Mouse (Mus musculus): ENCODE results near the gene Abcc8.

Gene Abcc8

DNA sequence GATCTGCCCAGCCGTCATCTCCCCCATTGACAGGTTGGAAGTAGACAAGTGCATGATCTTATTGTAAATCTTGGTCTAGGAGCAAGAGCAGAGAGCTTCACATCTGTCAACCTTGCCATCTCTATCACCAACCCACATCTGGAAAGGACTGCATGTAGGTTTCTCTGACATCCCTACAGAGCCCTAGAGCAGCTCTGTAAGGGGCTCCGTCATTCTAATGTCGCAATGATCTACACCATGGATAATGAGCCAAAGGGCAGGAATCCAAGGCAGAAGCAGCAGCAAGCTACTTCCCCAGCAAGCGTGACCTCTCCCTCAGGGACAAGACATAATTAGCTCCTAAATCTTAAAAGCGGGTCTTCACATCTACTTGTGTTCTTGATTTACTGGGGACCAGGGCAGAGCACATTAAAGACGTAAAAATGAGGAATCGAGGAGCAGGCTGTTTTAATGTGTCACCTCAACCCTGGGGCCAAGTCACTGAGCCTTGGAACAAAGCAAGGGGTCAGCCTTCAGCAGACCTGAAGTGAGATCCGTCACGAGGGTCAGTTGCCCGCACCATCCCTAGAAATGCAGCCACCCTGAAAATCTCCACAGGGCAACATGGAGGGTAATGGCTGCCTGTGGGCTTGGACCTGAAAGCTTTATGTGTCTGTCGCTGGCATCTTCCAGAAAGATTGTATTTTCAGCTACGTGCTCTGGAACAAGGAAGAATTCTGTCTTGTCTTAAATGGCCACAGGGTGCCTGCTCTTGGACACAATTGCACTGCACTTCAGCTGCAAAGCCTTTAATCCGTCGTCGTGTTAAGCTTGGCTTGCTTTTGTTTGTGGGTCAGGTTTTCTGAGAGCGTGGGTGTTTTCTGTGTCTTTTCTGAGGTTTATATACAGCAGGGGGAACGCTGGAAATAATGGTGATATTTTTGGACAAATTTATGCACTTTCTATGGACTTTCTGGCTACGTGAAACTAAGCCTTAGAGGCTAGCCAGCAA is 25.0 kb downstream of the Abcc8 start:
- no peak for DNase-seq

DNA sequence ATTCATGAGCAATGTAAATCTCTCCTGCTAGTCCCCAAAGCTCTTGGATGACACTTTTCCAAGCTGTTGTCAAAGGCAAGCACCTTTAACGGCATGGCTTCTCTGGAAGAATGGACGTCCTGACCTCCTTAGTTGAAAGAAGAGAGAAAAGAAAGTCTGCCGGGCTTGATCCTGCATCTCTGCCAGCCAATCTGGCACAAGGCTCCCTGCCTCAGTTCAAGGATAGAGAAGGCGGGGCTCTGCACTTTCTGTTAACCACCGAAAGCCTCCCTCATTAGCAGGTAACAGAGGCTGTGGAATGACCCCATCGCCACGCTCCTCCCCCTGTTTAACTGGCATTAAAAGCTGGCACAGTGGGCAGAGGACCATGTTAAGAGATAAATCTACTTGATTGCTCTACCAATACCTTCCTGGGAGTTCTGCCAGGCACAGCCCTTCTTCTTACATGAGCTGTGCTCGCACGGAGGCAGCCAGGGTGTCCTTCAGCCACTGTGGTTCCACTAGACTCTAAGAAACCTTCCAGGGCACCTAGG is 26.9 kb downstream of the Abcc8 start:
- no peak for DNase-seq

DNA sequence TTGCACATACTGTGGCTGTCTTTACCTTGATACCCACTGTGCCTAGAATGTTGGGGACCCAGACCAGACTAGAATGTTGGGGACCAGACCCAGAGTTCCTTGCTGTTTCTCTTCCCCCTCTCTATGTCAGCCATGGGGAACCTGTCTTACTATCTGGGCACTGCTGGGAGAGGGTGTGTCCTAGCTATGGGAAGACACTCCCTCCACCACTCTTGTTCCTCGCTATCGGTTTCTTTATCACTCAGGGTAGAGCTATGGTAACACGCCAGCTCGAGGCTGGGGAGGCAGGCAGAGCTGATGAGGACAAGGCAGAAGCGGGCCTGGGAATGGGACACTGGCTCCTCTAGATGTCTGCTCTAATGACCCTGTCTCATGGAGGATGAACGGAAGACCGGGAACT is 32.4 kb downstream of the Abcc8 start:
- no peak for DNase-seq

DNA sequence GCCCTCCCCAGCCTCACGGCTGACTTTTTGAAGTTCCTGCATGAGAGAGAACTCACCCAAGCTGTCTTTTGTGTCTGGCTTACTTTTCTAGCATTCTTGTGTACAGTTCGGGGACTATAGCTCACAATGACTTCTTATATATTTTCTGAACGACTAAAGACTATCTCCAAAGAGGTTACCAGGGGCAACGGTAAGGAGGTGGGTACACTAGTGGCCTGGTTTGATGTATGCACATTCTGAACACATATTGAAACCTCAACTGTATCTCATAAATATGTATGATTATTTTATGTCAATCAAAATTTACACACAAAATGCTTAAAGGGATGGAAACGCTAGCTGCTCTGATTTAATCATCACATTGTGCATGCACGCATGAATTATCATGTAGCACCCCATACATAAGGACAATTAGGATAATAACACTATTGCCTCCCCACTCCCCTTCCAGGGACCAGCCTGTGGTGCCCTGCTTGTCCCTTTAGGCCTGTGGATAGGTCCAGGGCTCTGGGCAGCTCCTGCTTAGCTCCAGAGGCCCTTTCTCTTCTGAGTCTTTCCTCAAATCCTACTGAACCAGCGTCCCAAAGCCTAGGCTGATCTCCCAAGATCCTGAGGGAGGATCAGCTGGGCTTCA is 33.0 kb downstream of the Abcc8 start:
- DNase-seq = no peak

DNA sequence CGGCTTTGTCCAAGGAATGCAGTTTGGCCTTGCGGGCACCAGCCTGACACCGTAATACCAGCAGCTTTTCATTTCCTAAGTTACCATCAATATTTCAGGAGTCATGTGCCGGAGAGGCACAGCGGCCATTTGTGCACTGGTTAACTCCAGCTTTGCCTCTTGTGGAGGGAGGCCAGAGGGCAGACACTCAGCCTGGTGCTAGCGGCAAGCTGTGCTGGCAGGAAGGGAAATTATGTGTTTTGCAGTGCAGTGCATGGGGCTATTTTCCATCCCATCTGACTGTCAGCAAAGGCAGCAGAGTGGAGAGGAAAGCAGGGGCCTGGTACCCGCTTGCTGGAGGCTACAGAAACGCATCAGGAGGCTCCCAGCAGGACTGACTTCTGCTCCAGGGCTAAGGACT is 35.8 kb downstream of the Abcc8 start:
- DNase-seq = no peak

DNA sequence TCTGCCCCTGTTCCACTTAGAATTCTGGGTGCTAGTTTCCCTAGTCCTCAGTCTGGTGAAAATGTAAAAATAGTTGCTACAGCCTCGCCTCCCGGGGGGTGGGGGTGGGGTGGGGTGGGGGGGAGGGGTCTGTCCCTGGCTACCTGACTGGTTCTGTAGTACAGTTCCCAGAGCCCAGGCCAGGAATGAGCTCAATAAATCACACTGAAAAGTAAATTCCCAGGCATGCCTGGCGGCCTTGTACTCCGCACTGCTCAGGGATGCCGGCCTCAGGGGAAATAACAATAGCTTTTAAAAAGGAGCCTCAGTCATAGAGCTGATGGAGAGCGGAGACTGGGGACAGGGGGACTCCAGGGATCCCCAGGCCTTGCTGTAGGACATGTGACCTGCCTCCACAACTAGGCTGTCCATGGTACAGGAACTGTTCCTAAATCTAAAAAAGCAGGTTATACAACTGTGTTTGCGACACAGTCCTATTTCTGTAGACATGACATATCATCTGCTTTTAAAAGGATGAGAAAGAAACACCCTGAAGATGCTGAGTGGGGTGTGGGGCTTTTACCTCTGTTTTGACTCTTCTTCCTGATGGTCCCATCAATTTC is 41.4 kb downstream of the Abcc8 start:
- DNase-seq = no peak

DNA sequence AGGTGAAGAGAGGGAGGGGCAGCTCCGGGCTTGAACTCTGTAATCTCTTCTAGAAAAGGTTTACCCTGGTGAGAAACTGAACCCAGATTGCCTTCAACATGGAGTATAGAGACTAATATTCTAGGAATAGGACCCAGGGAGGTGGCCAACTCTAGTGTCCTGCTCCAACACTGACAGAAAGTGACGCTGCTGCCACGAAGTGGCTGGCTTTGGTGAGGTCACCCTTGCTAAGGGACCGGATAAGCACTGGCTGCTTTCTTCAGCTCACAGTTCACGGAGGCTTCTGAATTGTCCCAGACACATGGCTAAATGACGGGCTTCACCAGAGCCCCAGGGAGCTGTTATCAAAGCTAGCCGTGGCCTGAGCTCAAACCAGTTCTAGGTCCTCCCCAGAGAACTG is 46.0 kb downstream of the Abcc8 start:
- no peak for DNase-seq

DNA sequence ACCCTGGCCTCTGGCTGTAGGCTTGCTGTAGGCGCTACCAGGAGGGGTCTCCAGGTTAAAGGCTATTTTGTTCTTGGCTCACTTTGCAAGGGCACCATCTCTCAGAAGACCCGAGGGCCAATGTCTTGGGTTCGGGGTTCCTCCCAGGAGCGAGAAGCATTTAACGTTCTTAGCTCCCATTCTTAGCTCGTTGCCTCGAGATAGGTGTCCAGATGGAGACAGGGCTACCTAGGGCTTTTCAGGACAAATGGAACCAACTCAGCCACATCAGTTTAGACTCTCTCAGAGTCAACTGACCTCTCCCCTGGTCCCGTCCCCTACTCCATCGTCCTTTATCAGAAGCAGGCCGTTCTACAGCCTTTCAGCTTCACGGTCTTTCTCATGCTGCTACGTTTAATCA is 47.6 kb downstream of the Abcc8 start:
- DNase-seq = no peak

DNA sequence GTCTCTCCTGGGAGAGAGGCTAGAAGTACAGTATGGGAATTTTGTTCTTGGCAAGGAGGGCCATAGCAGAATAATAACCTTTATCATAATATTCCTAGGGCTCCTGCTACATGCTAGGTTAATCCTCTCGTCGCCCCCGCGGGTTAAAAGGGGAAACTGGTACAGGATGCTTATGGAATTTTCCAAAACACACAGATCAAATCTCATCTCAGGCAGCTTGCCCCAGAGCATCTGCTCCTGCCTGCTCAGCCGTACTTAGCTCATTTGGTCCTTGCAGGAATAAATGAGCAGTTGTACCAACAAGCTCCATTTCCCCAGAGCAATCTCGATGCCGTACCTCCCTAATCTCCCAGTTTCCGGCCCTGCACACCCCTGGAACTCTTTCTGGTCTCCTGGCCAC is 48.0 kb downstream of the Abcc8 start:
- DNase-seq = no peak

DNA sequence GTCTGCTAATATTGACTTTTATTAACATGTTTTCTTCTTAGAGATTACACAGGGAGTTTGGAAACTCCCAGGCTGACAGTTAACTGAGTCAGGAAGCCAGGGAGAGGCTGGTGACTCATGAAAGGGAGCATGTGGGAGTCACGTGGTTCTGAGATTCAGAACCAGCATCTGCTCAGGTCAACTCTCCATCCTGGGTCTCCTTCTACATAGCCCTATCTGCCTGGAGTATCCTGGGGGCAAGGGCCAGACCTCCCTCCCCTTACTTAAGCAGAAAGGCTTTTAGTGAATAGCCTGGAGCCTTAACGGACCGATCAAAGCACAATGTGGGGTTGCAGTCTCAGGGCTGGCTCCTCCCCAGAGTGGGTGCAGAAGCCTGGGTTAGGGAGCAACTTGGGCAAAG is 48.6 kb downstream of the Abcc8 start:
- DNase-seq = no peak

DNA sequence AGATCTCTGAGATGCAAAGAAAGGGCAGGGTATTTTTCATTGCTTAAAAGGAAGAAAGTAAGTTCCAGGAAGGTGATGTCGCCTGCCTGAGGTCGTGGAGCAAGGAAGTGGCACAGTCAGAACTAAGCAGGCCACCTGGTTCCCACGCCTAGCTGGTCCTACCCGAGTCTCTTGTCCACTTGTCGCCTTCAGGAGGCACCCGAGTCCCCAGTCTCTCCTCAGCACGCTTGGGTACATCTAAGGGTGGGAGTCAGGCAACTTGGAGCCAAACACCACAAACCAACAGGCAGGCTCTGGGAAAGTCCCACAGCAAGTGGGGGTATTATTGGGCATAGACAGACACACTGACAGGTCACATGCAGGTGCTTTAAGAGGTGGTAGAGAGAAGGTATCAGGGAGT is 49.1 kb downstream of the Abcc8 start:
- DNase-seq = no peak

DNA sequence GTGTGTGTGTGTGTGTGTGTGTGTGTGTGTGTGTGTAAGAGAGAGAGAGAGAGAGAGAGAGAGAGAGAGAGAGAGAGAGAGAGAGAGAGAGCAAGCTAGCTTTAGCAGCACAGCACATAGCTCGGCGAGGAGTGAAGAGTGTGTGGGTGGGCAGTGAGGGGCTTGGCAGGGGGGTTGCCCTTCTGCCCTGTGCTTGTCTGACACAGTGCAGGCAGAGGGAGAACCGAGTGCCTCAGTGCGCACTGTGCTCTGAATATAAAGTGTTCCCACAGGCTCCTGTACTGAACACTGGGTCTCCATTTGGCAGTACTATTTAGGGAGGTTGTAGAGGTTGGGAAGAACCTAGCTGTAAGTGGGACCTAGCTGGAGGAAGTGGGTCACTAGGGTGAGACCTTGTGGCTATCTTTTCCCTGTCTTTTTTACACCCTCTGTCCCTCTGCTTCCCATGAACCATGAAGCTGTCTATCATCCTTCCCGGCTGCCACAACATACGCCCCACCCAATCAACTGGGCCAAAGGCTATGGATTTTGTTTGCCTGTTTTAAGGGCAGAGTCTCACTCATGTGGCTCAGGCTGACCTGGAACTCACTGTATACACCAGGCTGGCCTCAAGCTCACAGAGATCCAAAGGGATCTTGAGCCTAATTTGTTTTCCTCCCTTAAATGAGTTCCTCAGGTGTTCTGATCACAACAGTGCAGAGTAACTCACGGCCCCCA is 50.2 kb downstream of the Abcc8 start:
- DNase-seq = no peak

DNA sequence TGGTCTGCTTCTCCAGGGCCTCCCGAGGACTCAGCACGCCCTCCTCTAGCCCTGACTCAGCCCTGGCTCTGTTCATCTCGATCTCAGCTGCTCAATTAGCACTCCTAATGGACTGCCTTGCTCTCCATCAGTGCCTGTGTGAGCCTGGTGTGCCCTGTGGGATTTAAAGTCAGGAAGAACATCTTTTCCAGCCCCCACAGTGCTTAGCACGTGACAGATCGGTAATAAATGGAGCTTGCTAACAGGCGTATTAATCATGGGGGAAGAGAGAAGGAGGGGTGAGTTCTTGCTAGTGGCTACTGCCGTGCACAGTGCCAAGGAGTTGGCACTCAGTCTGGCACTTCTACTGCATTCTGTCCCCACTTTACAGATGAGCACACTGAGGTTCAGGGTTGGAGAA is 51.6 kb downstream of the Abcc8 start:
- DNase-seq = no peak

DNA sequence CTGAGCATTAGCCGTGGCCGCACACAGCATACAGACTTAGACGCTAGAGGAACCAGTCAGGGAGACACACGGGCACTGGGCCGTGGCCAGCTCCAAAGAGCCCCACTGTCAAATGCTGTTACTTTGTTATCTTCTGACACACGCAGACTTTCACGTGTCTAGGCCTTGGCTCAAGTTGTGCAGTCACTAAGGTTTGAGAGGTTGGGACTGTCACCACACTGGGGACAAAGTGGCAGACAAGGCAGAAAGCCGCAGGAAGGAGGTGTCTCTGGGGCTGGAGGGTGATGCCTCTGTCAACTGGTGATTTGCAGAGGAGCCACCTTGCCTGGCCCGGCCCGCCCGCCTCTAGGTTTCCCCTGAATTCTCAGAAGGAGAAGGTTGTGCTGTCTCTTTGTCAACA is 54.5 kb downstream of the Abcc8 start:
- no peak for DNase-seq

DNA sequence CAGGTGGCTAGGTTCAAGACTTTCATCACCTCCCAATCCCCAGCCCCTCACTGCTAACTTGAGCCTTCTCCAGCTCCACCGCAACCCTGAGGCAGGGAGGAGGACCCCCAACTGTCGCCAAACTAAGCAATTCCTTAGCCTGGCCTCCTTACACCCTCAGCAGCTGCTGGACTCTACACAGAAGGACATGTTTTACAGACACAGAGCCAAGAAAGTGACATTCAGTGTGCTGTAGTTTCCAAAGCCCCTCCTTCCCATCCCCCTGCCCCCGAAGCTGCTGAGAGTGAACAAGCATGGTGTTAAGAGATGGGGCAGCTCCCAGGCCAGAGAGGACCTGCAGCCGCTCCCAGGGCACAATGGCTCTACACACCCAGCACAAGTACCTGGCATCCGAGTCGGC is 55.4 kb downstream of the Abcc8 start:
- DNase-seq = no peak

DNA sequence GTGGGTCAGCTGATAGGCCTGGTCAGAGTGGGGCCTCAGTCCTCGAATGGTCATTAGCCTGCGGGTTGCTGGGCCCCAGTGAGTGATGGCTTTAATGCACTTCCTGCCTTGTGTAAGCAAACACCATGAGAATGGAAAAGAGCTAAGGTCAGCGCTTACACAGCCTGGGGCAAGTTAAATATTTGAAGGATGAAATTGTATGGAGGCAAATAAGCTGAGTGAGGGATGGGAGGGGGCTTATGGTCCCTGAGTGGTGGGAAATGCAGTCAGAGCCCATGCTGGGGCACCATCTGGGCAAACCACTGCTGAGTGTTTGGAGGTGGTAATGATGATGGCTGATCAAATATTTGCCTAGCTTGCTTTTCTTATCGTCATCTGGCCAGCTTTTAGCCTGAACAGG is 56.9 kb downstream of the Abcc8 start:
- no peak for DNase-seq

DNA sequence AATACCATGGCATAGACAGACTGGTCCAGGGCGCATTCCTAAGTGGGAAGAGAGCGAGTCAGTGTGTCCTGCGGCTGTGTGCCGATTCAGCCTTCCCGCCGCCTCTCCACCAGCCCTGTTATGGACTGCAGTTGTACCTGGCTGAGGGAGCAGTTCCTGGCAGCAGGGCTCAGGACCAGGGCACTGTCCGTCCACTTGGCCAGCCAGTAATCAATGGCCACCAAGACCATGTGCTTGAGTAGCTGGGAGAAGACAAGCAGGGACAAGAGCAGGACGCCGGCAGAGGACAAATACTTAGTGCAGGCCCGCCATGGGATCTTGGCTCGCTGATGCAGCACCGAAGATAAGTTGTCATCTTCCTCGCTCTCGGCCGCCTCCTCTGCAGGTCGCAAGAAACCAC is 62.8 kb downstream of the Abcc8 start:
- DNase-seq = no peak

DNA sequence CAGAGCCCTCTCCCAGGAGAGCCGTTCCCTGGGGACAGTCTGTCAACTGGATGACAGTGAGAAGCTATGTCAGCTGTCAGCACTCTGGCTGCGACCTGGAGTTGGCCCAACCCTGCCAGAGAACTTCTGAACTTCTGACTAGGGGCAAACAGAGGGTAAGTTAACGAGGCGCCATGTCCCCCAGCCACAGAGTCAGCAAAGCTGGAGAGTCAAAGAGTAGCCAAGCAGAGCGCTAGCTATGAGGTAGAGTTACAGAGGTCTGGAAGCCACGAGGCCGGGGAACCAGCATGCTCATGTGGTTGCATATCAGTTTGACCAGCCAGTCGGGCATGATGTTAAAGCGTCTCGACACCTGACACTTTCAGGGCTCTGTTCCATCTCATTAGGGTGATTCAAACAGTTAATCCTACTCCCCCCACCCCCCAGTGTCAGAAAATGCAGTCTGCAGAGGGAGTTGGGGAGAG is 63.7 kb downstream of the Abcc8 start:
- DNase-seq = no peak

DNA sequence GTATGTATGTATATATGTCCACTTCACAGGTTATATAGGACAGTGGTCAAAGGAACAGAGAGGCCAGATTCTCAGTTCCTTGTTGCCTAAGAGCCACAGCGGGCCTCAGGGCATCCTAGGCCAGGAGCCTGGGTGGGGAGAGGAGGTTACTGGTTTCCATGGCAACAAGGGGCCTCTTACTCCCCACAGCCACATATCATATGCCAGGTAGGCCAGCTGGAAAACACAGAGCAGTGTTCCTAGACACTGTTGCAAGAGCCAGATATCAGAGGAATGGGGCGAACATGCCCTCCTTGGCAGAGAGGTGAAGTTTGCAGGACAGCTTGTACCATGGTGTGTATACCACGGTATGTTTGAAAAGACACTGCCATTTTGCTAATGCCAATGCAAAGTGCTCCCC is 66.4 kb downstream of the Abcc8 start:
- no peak for DNase-seq

DNA sequence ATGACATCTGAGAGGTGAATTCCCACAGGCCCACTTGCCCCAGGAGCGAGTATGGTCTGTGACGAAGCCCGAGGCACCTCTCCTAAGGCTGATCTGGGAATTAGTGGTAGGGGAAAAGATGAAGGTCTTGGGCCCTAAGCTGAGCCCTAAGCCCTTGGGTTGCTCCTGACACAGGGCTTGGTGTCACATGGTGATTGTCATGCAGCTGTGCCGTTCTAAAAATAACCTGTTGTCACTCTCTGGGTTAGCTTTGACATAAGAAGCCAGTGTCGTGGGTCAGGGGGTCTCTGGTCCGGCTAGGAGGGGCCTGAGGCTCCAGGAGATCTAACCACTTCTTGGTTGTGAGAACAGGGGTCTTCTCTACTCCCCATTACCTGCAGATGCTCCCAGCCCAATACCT is 67.9 kb downstream of the Abcc8 start:
- no peak for DNase-seq

DNA sequence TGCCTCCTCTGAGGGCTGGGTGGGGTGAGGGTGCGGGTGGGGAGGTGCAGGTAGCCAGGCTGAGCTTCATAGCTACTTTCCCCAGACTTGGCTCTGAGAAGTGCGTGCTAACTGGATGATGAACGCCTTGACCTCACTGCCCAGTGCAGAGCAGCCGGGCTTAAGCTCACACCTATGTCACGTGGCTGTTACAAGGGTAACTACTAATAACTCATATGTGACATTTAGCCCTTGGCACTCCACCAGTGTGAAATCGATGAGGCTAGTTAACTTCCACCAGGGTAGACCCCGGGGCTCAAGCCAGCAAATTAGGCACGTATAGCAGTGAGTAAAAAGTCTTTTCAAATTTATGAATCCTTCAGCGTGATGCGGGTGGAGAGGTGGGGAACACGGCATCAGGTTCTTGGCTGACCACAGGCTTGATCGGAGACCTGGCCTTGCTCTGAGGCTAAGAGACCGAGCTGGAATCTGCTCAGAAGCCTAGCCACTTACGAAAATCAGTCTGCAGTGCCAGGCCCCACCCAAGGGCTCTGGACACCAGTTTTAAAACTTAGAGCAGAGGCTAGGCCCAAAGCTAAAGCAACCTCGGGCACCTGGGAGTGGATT is 68.5 kb downstream of the Abcc8 start:
- no peak for DNase-seq

DNA sequence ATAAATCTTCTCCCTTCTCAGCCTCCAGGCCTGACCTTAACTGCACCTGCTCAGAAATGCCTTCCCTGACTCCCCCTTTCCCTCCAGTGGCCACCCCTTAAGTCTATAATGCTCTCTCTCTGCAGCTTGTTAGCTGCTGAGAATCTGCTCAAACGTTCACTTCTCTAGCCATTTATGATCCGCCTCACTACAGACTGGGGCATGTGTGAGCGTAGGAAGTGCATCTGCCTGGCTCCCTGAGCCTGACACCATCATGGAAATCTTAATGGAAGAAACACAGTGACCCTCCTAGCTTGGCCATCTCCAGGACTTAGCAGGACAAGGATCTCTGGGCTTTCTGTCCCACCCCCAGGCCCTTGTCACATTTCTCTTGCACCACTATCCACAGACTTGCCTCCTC is 69.8 kb downstream of the Abcc8 start:
- DNase-seq = no peak

DNA sequence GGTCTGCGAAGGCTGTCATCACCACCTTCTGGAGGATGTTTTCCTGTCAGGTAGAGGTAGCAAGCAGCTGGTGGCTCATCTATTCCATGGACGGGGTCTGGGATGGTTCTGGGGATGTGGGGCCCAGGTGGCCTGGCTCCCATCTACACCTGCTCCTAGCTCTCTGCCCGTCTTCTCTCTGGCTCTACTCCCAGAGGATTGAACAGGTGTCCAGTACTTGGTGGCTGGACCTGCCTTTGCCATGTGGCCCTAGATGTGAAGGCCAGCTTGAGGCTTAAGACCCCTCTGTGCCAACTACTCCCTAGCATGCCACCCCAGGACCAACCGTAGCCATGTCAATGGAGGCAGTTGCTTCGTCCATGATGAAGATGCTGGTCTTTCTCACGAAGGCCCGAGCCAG is 74.3 kb downstream of the Abcc8 start:
- DNase-seq = no peak
